Mouse (Mus musculus): ENCODE results near the gene Gm49486. TPM values are rescaled to one million over a fixed set of nuclear protein-coding genes. Genes with fewer than 3 reads are reported as not detected.

The Gm49486 gene
- total RNA-seq, 2 experiments from 2014 or later = 0.20 TPM; not detected in 1

- no peak for ATAC-seq (ENCODE audit: poor library complexity, severe bottlenecking)
Measured at GRCm38 (mm10) chr15:79268521-79268920, 39.3 kb downstream of the Gm49486 start.

GRCm38 (mm10) chr15:79270317-79271123, 41.3 kb downstream of the Gm49486 start:
- ATAC-seq (ENCODE audit: poor library complexity, severe bottlenecking) = peak; percentile 93

GRCm38 (mm10) chr15:79271124-79271746, 42.0 kb downstream of the Gm49486 start:
- ATAC-seq (ENCODE audit: poor library complexity, severe bottlenecking) = peak; percentile 73

- no peak for ATAC-seq (ENCODE audit: poor library complexity, severe bottlenecking)
Measured at GRCm38 (mm10) chr15:79273020-79273419, 43.8 kb downstream of the Gm49486 start.

GRCm38 (mm10) chr15:79277728-79278127, 48.5 kb downstream of the Gm49486 start:
- ATAC-seq (ENCODE audit: poor library complexity, severe bottlenecking) = no peak

- ATAC-seq (ENCODE audit: poor library complexity, severe bottlenecking) = 0 out of 2 replicates have a peak, but pooled peaks have one; percentile 47
Measured at GRCm38 (mm10) chr15:79280209-79280608, 51.0 kb downstream of the Gm49486 start.

GRCm38 (mm10) chr15:79280850-79281249, 51.7 kb downstream of the Gm49486 start:
- ATAC-seq (ENCODE audit: poor library complexity, severe bottlenecking) = no peak

GRCm38 (mm10) chr15:79281389-79281788, 52.2 kb downstream of the Gm49486 start:
- peak; percentile 67 for ATAC-seq (ENCODE audit: poor library complexity, severe bottlenecking)

GRCm38 (mm10) chr15:79282434-79282833, 53.2 kb downstream of the Gm49486 start:
- ATAC-seq (ENCODE audit: poor library complexity, severe bottlenecking) = no peak

- ATAC-seq (ENCODE audit: poor library complexity, severe bottlenecking) = no peak
Measured at GRCm38 (mm10) chr15:79283371-79283770, 54.2 kb downstream of the Gm49486 start.

- no peak for ATAC-seq (ENCODE audit: poor library complexity, severe bottlenecking)
Measured at GRCm38 (mm10) chr15:79285399-79285798, 56.2 kb downstream of the Gm49486 start, which contains the start of gene Baiap2l2. Baiap2l2 (minus strand) TSS chr15:79285537.

GRCm38 (mm10) chr15:79286141-79286540, 57.0 kb downstream of the Gm49486 start:
- ATAC-seq (ENCODE audit: poor library complexity, severe bottlenecking) = no peak

- ATAC-seq (ENCODE audit: poor library complexity, severe bottlenecking) = no peak
Measured at GRCm38 (mm10) chr15:79287091-79287490, 57.9 kb downstream of the Gm49486 start.

GRCm38 (mm10) chr15:79288387-79288786, 59.2 kb downstream of the Gm49486 start:
- ATAC-seq (ENCODE audit: poor library complexity, severe bottlenecking) = no peak

GRCm38 (mm10) chr15:79289441-79289840, 60.2 kb downstream of the Gm49486 start:
- ATAC-seq (ENCODE audit: poor library complexity, severe bottlenecking) = no peak

GRCm38 (mm10) chr15:79290340-79290739, 61.1 kb downstream of the Gm49486 start:
- ATAC-seq (ENCODE audit: poor library complexity, severe bottlenecking) = no peak

- no peak for ATAC-seq (ENCODE audit: poor library complexity, severe bottlenecking)
Measured at GRCm38 (mm10) chr15:79292779-79293178, 63.6 kb downstream of the Gm49486 start.

GRCm38 (mm10) chr15:79298553-79298952, 69.4 kb downstream of the Gm49486 start:
- ATAC-seq (ENCODE audit: poor library complexity, severe bottlenecking) = no peak

GRCm38 (mm10) chr15:79299563-79300155, 70.5 kb downstream of the Gm49486 start:
- no peak for ATAC-seq (ENCODE audit: poor library complexity, severe bottlenecking)

- ATAC-seq (ENCODE audit: poor library complexity, severe bottlenecking) = no peak
Measured at GRCm38 (mm10) chr15:79303725-79304124, 74.5 kb downstream of the Gm49486 start.

GRCm38 (mm10) chr15:79304832-79305231, 75.6 kb downstream of the Gm49486 start:
- no peak for ATAC-seq (ENCODE audit: poor library complexity, severe bottlenecking)
